In the genomic region with DNA sequence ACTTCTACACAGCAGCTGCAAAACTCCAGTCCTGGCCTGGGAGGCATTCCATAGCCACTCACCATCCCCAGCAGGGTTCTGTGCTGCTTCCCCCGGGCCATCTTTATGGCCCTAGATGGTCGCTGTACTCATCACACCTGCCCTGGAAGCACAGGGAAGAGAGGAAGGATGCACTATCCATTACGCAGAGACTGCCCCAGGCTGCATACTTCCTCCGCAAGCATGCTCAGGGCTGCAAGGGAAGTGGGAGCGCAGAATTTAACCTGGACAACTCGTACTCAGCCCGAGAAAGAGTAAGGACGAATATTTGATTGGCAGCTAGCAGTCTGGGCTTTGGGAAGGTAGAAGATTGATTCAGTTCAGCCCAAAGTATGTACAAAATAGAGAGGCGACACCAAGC, we compare ENCODE assay signal across 29 mouse cellular contexts. TPM values are rescaled to one million over a fixed set of nuclear protein-coding genes. Genes with fewer than 3 reads are reported as not detected.
A peak's percentile ranks its signal among the peaks of the same experiment; 100 is the strongest.
DNase-seq lines count a peak whose midpoint lies in the region; ATAC-seq and TF ChIP-seq lines count a peak whose summit lies in the region.
"Had no signal": no experiment of that assay in that cellular context is flagged by ENCODE, and none has a peak within 500 bp of the region (broad histone marks: within the 10 kb centered on the region; RNA-seq: fewer than 3 reads in every experiment).

No protein-coding gene starts in this region.

- H3ac ChIP-seq in myocyte (ENCODE audit: control insufficient read depth, insufficient read length), result no peak overlapping the region

- H3K4me3 ChIP-seq in heart, embryonic 10.5 days, result no peak overlapping the region
- H3K4me3 ChIP-seq in heart, embryonic 11.5 days (ENCODE audit: low read depth, low read length), result no peak overlapping the region
- H3K4me3 ChIP-seq in hindbrain, embryonic 13.5 days, result no peak overlapping the region
- no peak overlapping the region for H3K4me3 ChIP-seq in hindbrain, postnatal 0 days (ENCODE audit: low read length)
- H3K4me3 ChIP-seq in lung, embryonic 16.5 days (ENCODE audit: low read length), result no peak overlapping the region
- no peak overlapping the region for H3K4me3 ChIP-seq in myocyte
- H3K4me3 ChIP-seq: embryonic facial prominence, embryonic 12.5 days; erythroblast, embryonic 14.5 days; forebrain, embryonic 12.5 days; limb, embryonic 15.5 days; midbrain, embryonic 10.5 days had no signal

- 71% methylated on average over 9 of the region's 9 CpGs for WGBS in heart, embryonic 10.5 days
- WGBS in heart, embryonic 11.5 days (ENCODE audit: insufficient replicate concordance), result 75% methylated on average over 9 of the region's 9 CpGs
- 76% methylated on average over 9 of the region's 9 CpGs for WGBS in hindbrain, embryonic 13.5 days
- WGBS in hindbrain, postnatal 0 days, result 81% methylated on average over 9 of the region's 9 CpGs
- WGBS in lung, embryonic 16.5 days, result 75% methylated on average over 9 of the region's 9 CpGs

- TF ChIP-seq CTCF in hindbrain, postnatal 0 days (IDR thresholded peaks at IDR 0.05; ENCODE audit: low read depth), result no peak

- DNase-seq in heart, embryonic 10.5 days (ENCODE audit: low spot score), result no peak
- no peak for DNase-seq in hindbrain, postnatal 0 days (ENCODE audit: low spot score)
- no peak for DNase-seq in lung, adult 18-20 months
- DNase-seq in embryo, embryonic 9.5 days (ENCODE audit: extremely low spot score), result no peak
- DNase-seq: adrenal gland, postnatal 36 days; cerebellum, adult 11 months; cerebellum, postnatal 14 days; kidney, adult 11 months; left cerebral cortex, postnatal 4 days; lung, adult 2 months; thymus, adult 2 months; thymus, postnatal 4 days had no signal

- peaks cover 8% of the 10 kb centered on the region for H3K79me2 ChIP-seq in myocyte (ENCODE audit: control insufficient read depth, insufficient read depth)

- H3K4me1 ChIP-seq in heart, embryonic 10.5 days, result peaks cover 55% of the 10 kb centered on the region
- peaks cover 42% of the 10 kb centered on the region for H3K4me1 ChIP-seq in heart, embryonic 11.5 days (ENCODE audit: control insufficient read depth, insufficient read depth, low read length)
- peaks cover 31% of the 10 kb centered on the region for H3K4me1 ChIP-seq in hindbrain, embryonic 13.5 days (replicated peaks)
- H3K4me1 ChIP-seq in hindbrain, postnatal 0 days (ENCODE audit: insufficient read depth, low read length), result peaks cover 17% of the 10 kb centered on the region; the same call in 1 of the 2 replicates
- peaks cover 50% of the 10 kb centered on the region for H3K4me1 ChIP-seq in lung, embryonic 16.5 days (replicated peaks; ENCODE audit: control insufficient read depth, insufficient read depth, low read length)

- H3K9me3 ChIP-seq in heart, embryonic 10.5 days, result no peaks in the 10 kb centered on the region
- no peaks in the 10 kb centered on the region for H3K9me3 ChIP-seq in heart, embryonic 11.5 days (replicated peaks; ENCODE audit: control insufficient read depth, low read length)
- H3K9me3 ChIP-seq in hindbrain, embryonic 13.5 days, result no peaks in the 10 kb centered on the region
- no peaks in the 10 kb centered on the region for H3K9me3 ChIP-seq in hindbrain, postnatal 0 days (ENCODE audit: low read length)
- H3K9me3 ChIP-seq in lung, embryonic 16.5 days (ENCODE audit: control insufficient read depth, low read length), result no peaks in the 10 kb centered on the region
- H3K9me3 ChIP-seq: embryonic facial prominence, embryonic 12.5 days; forebrain, embryonic 12.5 days; G1E; limb, embryonic 15.5 days; midbrain, embryonic 10.5 days had no signal

- no peak overlapping the region for H3K4me2 ChIP-seq in heart, embryonic 11.5 days
- no peak overlapping the region for H3K4me2 ChIP-seq in hindbrain, embryonic 13.5 days
- no peak overlapping the region for H3K4me2 ChIP-seq in hindbrain, postnatal 0 days (ENCODE audit: low read depth, low read length)
- H3K4me2 ChIP-seq in lung, embryonic 16.5 days (ENCODE audit: low read depth, low read length), result no peak overlapping the region
- peak overlapping the region; percentile 84 for H3K4me2 ChIP-seq in myocyte (ENCODE audit: low read depth)
- H3K4me2 ChIP-seq: embryonic facial prominence, embryonic 12.5 days; forebrain, embryonic 12.5 days; limb, embryonic 15.5 days had no signal

- H3K36me3 ChIP-seq in heart, embryonic 10.5 days, result no peaks in the 10 kb centered on the region
- H3K36me3 ChIP-seq in heart, embryonic 11.5 days (ENCODE audit: control insufficient read depth, insufficient read depth, low read length), result no peaks in the 10 kb centered on the region
- no peaks in the 10 kb centered on the region for H3K36me3 ChIP-seq in hindbrain, embryonic 13.5 days
- no peaks in the 10 kb centered on the region for H3K36me3 ChIP-seq in hindbrain, postnatal 0 days (ENCODE audit: insufficient read depth, low read length)
- no peaks in the 10 kb centered on the region for H3K36me3 ChIP-seq in lung, embryonic 16.5 days (ENCODE audit: control insufficient read depth, insufficient read depth, low read length)
- no peaks in the 10 kb centered on the region for H3K36me3 ChIP-seq in myocyte (ENCODE audit: control insufficient read depth, insufficient read depth)
- H3K36me3 ChIP-seq: embryonic facial prominence, embryonic 12.5 days; forebrain, embryonic 12.5 days; G1E; limb, embryonic 15.5 days; midbrain, embryonic 10.5 days had no signal

- no peaks in the 10 kb centered on the region for H3K27me3 ChIP-seq in heart, embryonic 10.5 days (ENCODE audit: insufficient read depth, poor library complexity, severe bottlenecking)
- no peaks in the 10 kb centered on the region for H3K27me3 ChIP-seq in heart, embryonic 11.5 days (ENCODE audit: control insufficient read depth, insufficient read depth, low read length)
- H3K27me3 ChIP-seq in hindbrain, embryonic 13.5 days, result no peaks in the 10 kb centered on the region
- H3K27me3 ChIP-seq in hindbrain, postnatal 0 days (ENCODE audit: insufficient read depth, low read length), result no peaks in the 10 kb centered on the region
- no peaks in the 10 kb centered on the region for H3K27me3 ChIP-seq in lung, embryonic 16.5 days (ENCODE audit: control insufficient read depth, insufficient read depth, low read depth, low read length)
- H3K27me3 ChIP-seq in myocyte (ENCODE audit: control insufficient read depth, insufficient read depth, insufficient read length), result no peaks in the 10 kb centered on the region
- H3K27me3 ChIP-seq: embryonic facial prominence, embryonic 12.5 days; forebrain, embryonic 12.5 days; limb, embryonic 15.5 days; Patski had no signal

- H3K9ac ChIP-seq in heart, embryonic 11.5 days (ENCODE audit: low read depth, low read length), result no peak overlapping the region
- peak overlapping the region; percentile 46; the same call in 1 of the 2 replicates for H3K9ac ChIP-seq in hindbrain, embryonic 13.5 days
- H3K9ac ChIP-seq in hindbrain, postnatal 0 days (replicated peaks; ENCODE audit: low read length), result no peak overlapping the region
- H3K9ac ChIP-seq in lung, embryonic 16.5 days (ENCODE audit: low read length), result no peak overlapping the region
- H3K9ac ChIP-seq: embryonic facial prominence, embryonic 12.5 days; forebrain, embryonic 12.5 days; limb, embryonic 15.5 days had no signal

- no peak for ATAC-seq in heart, embryonic 11.5 days (replicated peaks; ENCODE audit: insufficient number of reproducible peaks, low FRiP score, low TSS enrichment)
- ATAC-seq in hindbrain, embryonic 13.5 days (ENCODE audit: low FRiP score), result no peak
- no peak for ATAC-seq in hindbrain, postnatal 0 days
- ATAC-seq in lung, embryonic 16.5 days (ENCODE audit: low read depth), result no peak
- ATAC-seq: midbrain, embryonic 16.5 days; Patski had no signal

- peak overlapping the region; percentile 45; the same call in 1 of the 2 replicates for H3K27ac ChIP-seq in heart, embryonic 10.5 days
- H3K27ac ChIP-seq in heart, embryonic 11.5 days (ENCODE audit: low read depth, low read length), result no peak overlapping the region
- H3K27ac ChIP-seq in hindbrain, embryonic 13.5 days, result no peak overlapping the region
- no peak overlapping the region for H3K27ac ChIP-seq in hindbrain, postnatal 0 days
- H3K27ac ChIP-seq in lung, embryonic 16.5 days (ENCODE audit: low read length), result peak overlapping the region; percentile 99
- H3K27ac ChIP-seq: embryonic facial prominence, embryonic 12.5 days; forebrain, embryonic 12.5 days; midbrain, embryonic 10.5 days had no signal

- no peak for TF ChIP-seq POLR2A in myocyte (IDR thresholded peaks at IDR 0.05; ENCODE audit: insufficient read length, low read depth)

RNA-seq across cellular contexts. Expression of gene Rusc2, which starts 14.1 kb away (rescaled TPM):
- polyA plus RNA-seq in heart, embryonic 10.5 days (2016; fragmentation: Nextera tagmentation; extraction: Ambion mirVana), result 9.9 and 11.2 TPM in 2 replicates
- polyA plus RNA-seq in heart, embryonic 11.5 days (2014; fragmentation: Nextera tagmentation; extraction: Ambion mirVana), result 6.3 and 7.8 TPM in 2 replicates
- 70.8 and 75.4 TPM in 2 replicates for polyA plus RNA-seq in hindbrain, embryonic 13.5 days (2015; fragmentation: Nextera tagmentation; extraction: Ambion mirVana)
- 151 and 189 TPM in 2 replicates for total RNA-seq in hindbrain, postnatal 0 days (2014; rRNA removed)
- polyA plus RNA-seq in hindbrain, postnatal 0 days (2015; fragmentation: Nextera tagmentation; extraction: Ambion mirVana), result 51.3 and 63.8 TPM in 2 replicates
- 12.9 and 15.1 TPM in 2 replicates for polyA plus RNA-seq in lung, embryonic 16.5 days (2015; fragmentation: Nextera tagmentation; extraction: Ambion mirVana)
- 28.2 TPM for polyA plus RNA-seq in myocyte (2012; fragmentation: generic; extraction: Trizol)
- total RNA-seq: CH12.LX had no signal

RNA-seq across cellular contexts. Expression of gene Fam166b, which starts 33.1 kb away (rescaled TPM):
- polyA plus RNA-seq in heart, embryonic 10.5 days (2016; fragmentation: Nextera tagmentation; extraction: Ambion mirVana), result not detected in 2 replicates
- polyA plus RNA-seq in heart, embryonic 11.5 days (2014; fragmentation: Nextera tagmentation; extraction: Ambion mirVana), result 0.23 TPM in 1 of 2 replicates, not detected in the other
- polyA plus RNA-seq in hindbrain, embryonic 13.5 days (2015; fragmentation: Nextera tagmentation; extraction: Ambion mirVana), result 0.71 and 1.4 TPM in 2 replicates
- 0.61 and 1.4 TPM in 2 replicates for total RNA-seq in hindbrain, postnatal 0 days (2014; rRNA removed)
- 1.6 TPM in 2 replicates for polyA plus RNA-seq in hindbrain, postnatal 0 days (2015; fragmentation: Nextera tagmentation; extraction: Ambion mirVana)
- polyA plus RNA-seq in lung, embryonic 16.5 days (2015; fragmentation: Nextera tagmentation; extraction: Ambion mirVana), result 0.87 and 1.4 TPM in 2 replicates
- 0.04 TPM for polyA plus RNA-seq in myocyte (2012; fragmentation: generic; extraction: Trizol)
- total RNA-seq: adrenal gland, adult 18-20 months; CH12.LX; neutrophil, adult 5-6 weeks had no signal
- polyA plus RNA-seq: G1E; stomach, embryonic 16.5 days had no signal

RNA-seq across cellular contexts. Expression of gene Tesk1, which starts 45.9 kb away (rescaled TPM):
- polyA plus RNA-seq in heart, embryonic 10.5 days (2016; fragmentation: Nextera tagmentation; extraction: Ambion mirVana), result 5.0 and 6.3 TPM in 2 replicates
- polyA plus RNA-seq in heart, embryonic 11.5 days (2014; fragmentation: Nextera tagmentation; extraction: Ambion mirVana), result 5.0 and 6.1 TPM in 2 replicates
- 8.7 and 9.7 TPM in 2 replicates for polyA plus RNA-seq in hindbrain, embryonic 13.5 days (2015; fragmentation: Nextera tagmentation; extraction: Ambion mirVana)
- 157 and 171 TPM in 2 replicates for total RNA-seq in hindbrain, postnatal 0 days (2014; rRNA removed)
- polyA plus RNA-seq in hindbrain, postnatal 0 days (2015; fragmentation: Nextera tagmentation; extraction: Ambion mirVana), result 16.2 and 17.8 TPM in 2 replicates
- 2.2 and 3.4 TPM in 2 replicates for polyA plus RNA-seq in lung, embryonic 16.5 days (2015; fragmentation: Nextera tagmentation; extraction: Ambion mirVana)
- polyA plus RNA-seq in myocyte (2012; fragmentation: generic; extraction: Trizol), result 40.4 TPM

RNA-seq across cellular contexts. Expression of gene Cd72, which starts 58.6 kb away (rescaled TPM):
- polyA plus RNA-seq in heart, embryonic 10.5 days (2016; fragmentation: Nextera tagmentation; extraction: Ambion mirVana), result 0.70 and 1.4 TPM in 2 replicates
- 1.8 and 3.3 TPM in 2 replicates for polyA plus RNA-seq in heart, embryonic 11.5 days (2014; fragmentation: Nextera tagmentation; extraction: Ambion mirVana)
- polyA plus RNA-seq in hindbrain, embryonic 13.5 days (2015; fragmentation: Nextera tagmentation; extraction: Ambion mirVana), result 3.5 and 4.7 TPM in 2 replicates
- total RNA-seq in hindbrain, postnatal 0 days (2014; rRNA removed), result not detected in 2 replicates
- polyA plus RNA-seq in hindbrain, postnatal 0 days (2015; fragmentation: Nextera tagmentation; extraction: Ambion mirVana), result 4.4 and 4.7 TPM in 2 replicates
- polyA plus RNA-seq in lung, embryonic 16.5 days (2015; fragmentation: Nextera tagmentation; extraction: Ambion mirVana), result 2.0 and 3.0 TPM in 2 replicates
- 0.74 TPM for polyA plus RNA-seq in myocyte (2012; fragmentation: generic; extraction: Trizol)
- total RNA-seq: layer of hippocampus, postnatal 14 days; left cerebral cortex, postnatal 4 days had no signal

Comparison
In these comparisons a context has a peak if more than half of its experiments do, and no peak if none do; other contexts are left out.
1. H3K27ac ChIP-seq: peak in heart, embryonic 10.5 days (single experiment) and lung, embryonic 16.5 days (single experiment); none in heart, embryonic 11.5 days (single experiment), hindbrain, embryonic 13.5 days (single experiment) and hindbrain, postnatal 0 days (single experiment).